Mouse (Mus musculus): ENCODE data around the gene Rnf167.

Rnf167 gene

GRCm38 (mm10) chr11:70654198-70654922 lies 7.3 kb downstream of the Rnf167 start, which contains the start of gene Pfn1:
Gene Pfn1, minus strand, starts transcription at chr11:70654644.
- in situ Hi-C loops (cut with MboI; ENCODE audit: low sequenced_read_pairs), result no loop called here

- in situ Hi-C loops (cut with MboI; ENCODE audit: low sequenced_read_pairs), result no loop called here
These were observed 8.0 kb downstream of the Rnf167 start for GRCm38 (mm10) chr11:70654923-70655570.

- in situ Hi-C loops (cut with MboI; ENCODE audit: low sequenced_read_pairs), result no loop called here
These were observed 8.8 kb downstream of the Rnf167 start for GRCm38 (mm10) chr11:70655571-70656455.

- in situ Hi-C loops (cut with MboI; ENCODE audit: low sequenced_read_pairs), result no loop called here
These were observed 9.5 kb downstream of the Rnf167 start for GRCm38 (mm10) chr11:70656456-70656927.

- in situ Hi-C loops (cut with MboI; ENCODE audit: low sequenced_read_pairs), result no loop called here
These were observed 9.9 kb downstream of the Rnf167 start, which contains the start of gene Eno3 for GRCm38 (mm10) chr11:70656964-70657363. Gene Eno3, plus strand, starts transcription at chr11:70657202.

- in situ Hi-C loops (cut with MboI; ENCODE audit: low sequenced_read_pairs), result no loop called here
These were observed 10.5 kb downstream of the Rnf167 start for GRCm38 (mm10) chr11:70657573-70657972.

GRCm38 (mm10) chr11:70657991-70658390 lies 11.0 kb downstream of the Rnf167 start:
- in situ Hi-C loops (cut with MboI; ENCODE audit: low sequenced_read_pairs), result no loop called here

GRCm38 (mm10) chr11:70658521-70658920 lies 11.5 kb downstream of the Rnf167 start:
- in situ Hi-C loops (cut with MboI; ENCODE audit: low sequenced_read_pairs), result no loop called here

- in situ Hi-C loops (cut with MboI; ENCODE audit: low sequenced_read_pairs), result no loop called here
These were observed 11.9 kb downstream of the Rnf167 start for GRCm38 (mm10) chr11:70658942-70659341.

- in situ Hi-C loops (cut with MboI; ENCODE audit: low sequenced_read_pairs), result no loop called here
These were observed 13.5 kb downstream of the Rnf167 start for GRCm38 (mm10) chr11:70660571-70660970.

GRCm38 (mm10) chr11:70663101-70663500 lies 16.1 kb downstream of the Rnf167 start:
- in situ Hi-C loops (cut with MboI; ENCODE audit: low sequenced_read_pairs), result no loop called here

- in situ Hi-C loops (cut with MboI; ENCODE audit: low sequenced_read_pairs), result no loop called here
These were observed 16.9 kb downstream of the Rnf167 start for GRCm38 (mm10) chr11:70663957-70664356.

- in situ Hi-C loops (cut with MboI; ENCODE audit: low sequenced_read_pairs), result no loop called here
These were observed 17.7 kb downstream of the Rnf167 start for GRCm38 (mm10) chr11:70664741-70665140.

GRCm38 (mm10) chr11:70666687-70667086 lies 19.7 kb downstream of the Rnf167 start:
- in situ Hi-C loops (cut with MboI; ENCODE audit: low sequenced_read_pairs), result no loop called here

- in situ Hi-C loops (cut with MboI; ENCODE audit: low sequenced_read_pairs), result no loop called here
These were observed 20.5 kb downstream of the Rnf167 start for GRCm38 (mm10) chr11:70667271-70668150.

GRCm38 (mm10) chr11:70668335-70668770 lies 21.3 kb downstream of the Rnf167 start:
- in situ Hi-C loops (cut with MboI; ENCODE audit: low sequenced_read_pairs), result no loop called here

GRCm38 (mm10) chr11:70668771-70669505 lies 21.9 kb downstream of the Rnf167 start, which contains the start of gene Spag7:
Gene Spag7, minus strand, starts transcription at chr11:70669416.
- in situ Hi-C loops (cut with MboI; ENCODE audit: low sequenced_read_pairs), result no loop called here

- in situ Hi-C loops (cut with MboI; ENCODE audit: low sequenced_read_pairs), result no loop called here
These were observed 22.7 kb downstream of the Rnf167 start for GRCm38 (mm10) chr11:70669582-70670345.

GRCm38 (mm10) chr11:70670483-70670882 lies 23.4 kb downstream of the Rnf167 start:
- in situ Hi-C loops (cut with MboI; ENCODE audit: low sequenced_read_pairs), result no loop called here
